Mouse (Mus musculus) MEL (cell line): ENCODE results near the gene Tnip2. TPM values are rescaled to one million over a fixed set of nuclear protein-coding genes. Genes with fewer than 3 reads are reported as not detected.

Source experiments
- DNase-seq: peaks from one replicate; pipeline ENCODE4 v3.0.0; 2011; ENCODE audit warnings: low read depth, low spot score
- H3K27ac ChIP-seq: 2 replicates; pipeline ENCODE4 v1.5.1; 2012; ENCODE audit warnings: low read depth, mild to moderate bottlenecking, control low read depth, low read length, moderate library complexity; ENCODE audit not compliant: control insufficient read depth
- H3K27me3 ChIP-seq, 2 experiments: fragments of 150-350 bp in 1 of 2; sonication (generic) in 1 of 2; 2 replicates each; pipeline ENCODE4 v1.6.1; 2012; ENCODE audit warnings: low read length in 2 of 2, mild to moderate bottlenecking in 2 of 2, improper control_type of control experiment in 1 of 2, moderate library complexity in 1 of 2; ENCODE audit not compliant: insufficient read depth in 2 of 2, control insufficient read depth in 1 of 2
- H3K36me3 ChIP-seq, 2 experiments: 2 replicates each; pipeline ENCODE4 v1.6.1; 2012 to 2014; ENCODE audit warnings: low read length in 2 of 2, improper control_type of control experiment in 1 of 2, inconsistent platforms in 1 of 2, mild to moderate bottlenecking in 1 of 2; ENCODE audit not compliant: insufficient read depth in 2 of 2, control insufficient read depth in 1 of 2
- H3K4me1 ChIP-seq, 2 experiments: fragments of 150-350 bp in 1 of 2; sonication (generic) in 1 of 2; 2 replicates each; pipeline ENCODE4 v1.6.1; 2012; ENCODE audit warnings: low read length in 2 of 2, improper control_type of control experiment in 1 of 2, mild to moderate bottlenecking in 1 of 2; ENCODE audit not compliant: insufficient read depth in 2 of 2, control insufficient read depth in 1 of 2
- H3K4me3 ChIP-seq, 2 experiments: fragments of 150-350 bp in 1 of 2; sonication (generic) in 1 of 2; 2 replicates each; pipeline ENCODE4 v1.5.1; 2012; ENCODE audit warnings: low read depth in 2 of 2, low read length in 2 of 2, mild to moderate bottlenecking in 2 of 2, moderate library complexity in 2 of 2, control low read depth in 1 of 2, improper control_type of control experiment in 1 of 2; ENCODE audit not compliant: control insufficient read depth in 1 of 2, insufficient read depth in 1 of 2
- H3K79me2 ChIP-seq: 2 replicates; pipeline ENCODE4 v1.6.1; 2012; ENCODE audit warnings: mild to moderate bottlenecking, low read length, moderate library complexity; ENCODE audit not compliant: control insufficient read depth, poor library complexity, insufficient read depth
- H3K9ac ChIP-seq: 2 replicates; pipeline ENCODE4 v1.6.1; 2012; ENCODE audit warnings: low read depth, mild to moderate bottlenecking, control low read depth, low read length, moderate library complexity; ENCODE audit not compliant: control insufficient read depth, poor library complexity, severe bottlenecking
- H3K9me3 ChIP-seq: fragments of 150-350 bp; sonication (generic); replicated peaks from 2 replicates; pipeline ENCODE4 v1.6.1; 2012; ENCODE audit warnings: mild to moderate bottlenecking, low read length, improper control_type of control experiment, moderate library complexity; ENCODE audit not compliant: insufficient read depth
- CHD1 ChIP-seq: IDR thresholded peaks from 2 replicates; pipeline ENCODE4 v1.6.1; 2012; ENCODE audit warnings: low read depth, mild to moderate bottlenecking, inconsistent platforms, low read length, improper control_type of control experiment
- CHD2 ChIP-seq: IDR thresholded peaks from 2 replicates; pipeline ENCODE4 v1.6.1; 2011; ENCODE audit warnings: low read length, improper control_type of control experiment
- CTCF ChIP-seq, 3 experiments: IDR thresholded peaks in 2 of 3; conservative IDR thresholded peaks in 1 of 3; 2 replicates each; pipeline ENCODE4 v1.5.1; 2011 to 2012; ENCODE audit warnings: low read length in 3 of 3, low read depth in 2 of 3, mild to moderate bottlenecking in 2 of 3, improper control_type of control experiment in 1 of 3, inconsistent platforms in 1 of 3, mixed read lengths in 1 of 3, moderate library complexity in 1 of 3; ENCODE audit not compliant: control insufficient read depth in 1 of 3, insufficient read depth in 1 of 3, poor library complexity in 1 of 3, severe bottlenecking in 1 of 3
- E2F4 ChIP-seq: IDR thresholded peaks from 2 replicates; pipeline ENCODE4 v1.6.1; 2011; ENCODE audit warnings: low read depth, low read length, improper control_type of control experiment, borderline replicate concordance
- ELF1 ChIP-seq: IDR thresholded peaks from 2 replicates; pipeline ENCODE4 v1.6.1; 2014; ENCODE audit warnings: low read depth, mild to moderate bottlenecking, inconsistent platforms, low read length, improper control_type of control experiment, moderate library complexity
- EP300 ChIP-seq, 2 experiments: IDR thresholded peaks; 2 replicates each; pipeline ENCODE4 v1.6.1; 2011; ENCODE audit warnings: improper control_type of control experiment in 2 of 2, low read length in 2 of 2, low read depth in 1 of 2, mild to moderate bottlenecking in 1 of 2
- GATA1 ChIP-seq: IDR thresholded peaks from 2 replicates; pipeline ENCODE4 v1.6.1; 2011; ENCODE audit warnings: low read depth, low read length, improper control_type of control experiment
- HCFC1 ChIP-seq: IDR thresholded peaks from 2 replicates; pipeline ENCODE4 v1.6.1; 2012; ENCODE audit warnings: low read depth, mild to moderate bottlenecking, inconsistent platforms, low read length, improper control_type of control experiment, moderate library complexity
- JUND ChIP-seq: IDR thresholded peaks from 2 replicates; pipeline ENCODE4 v1.6.1; 2011; ENCODE audit warnings: low read depth, mild to moderate bottlenecking, improper control_type of control experiment, low read length
- KAT2A ChIP-seq: conservative IDR thresholded peaks from 2 replicates; pipeline ENCODE4 v1.6.1; 2012; ENCODE audit warnings: low read depth, low read length, improper control_type of control experiment, inconsistent platforms
- MAFK ChIP-seq: IDR thresholded peaks from 2 replicates; pipeline ENCODE4 v1.6.1; 2011; ENCODE audit warnings: low read depth, mild to moderate bottlenecking, low read length, improper control_type of control experiment, borderline replicate concordance
- MXI1 ChIP-seq: IDR thresholded peaks from 2 replicates; pipeline ENCODE4 v1.6.1; 2011; ENCODE audit warnings: mild to moderate bottlenecking, low read depth, low read length, improper control_type of control experiment
- MYB ChIP-seq: IDR thresholded peaks from 2 replicates; pipeline ENCODE4 v1.6.1; 2011; ENCODE audit warnings: mild to moderate bottlenecking, low read depth, low read length, improper control_type of control experiment
- MYC ChIP-seq: IDR thresholded peaks from 2 replicates; pipeline ENCODE4 v1.6.1; 2011; ENCODE audit warnings: low read depth, mild to moderate bottlenecking, low read length, improper control_type of control experiment, moderate library complexity
- NELFE ChIP-seq: IDR thresholded peaks from 2 replicates; pipeline ENCODE4 v1.6.1; 2011; ENCODE audit warnings: low read depth, low read length, improper control_type of control experiment
- POLR2A ChIP-seq, 2 experiments: IDR thresholded peaks; 2 replicates each; pipeline ENCODE4 v1.6.1; 2011 to 2012; ENCODE audit warnings: low read length in 2 of 2, mild to moderate bottlenecking in 2 of 2, control low read depth in 1 of 2, improper control_type of control experiment in 1 of 2, low read depth in 1 of 2, moderate library complexity in 1 of 2; ENCODE audit not compliant: control insufficient read depth in 1 of 2, insufficient read depth in 1 of 2, poor library complexity in 1 of 2
- RAD21 ChIP-seq: IDR thresholded peaks from 2 replicates; pipeline ENCODE4 v1.6.1; 2011; ENCODE audit warnings: mild to moderate bottlenecking, low read depth, low read length, improper control_type of control experiment
- SIN3A ChIP-seq: IDR thresholded peaks from 2 replicates; pipeline ENCODE4 v1.6.1; 2012; ENCODE audit warnings: low read length, improper control_type of control experiment, inconsistent platforms
- SMC3 ChIP-seq: IDR thresholded peaks from 2 replicates; pipeline ENCODE4 v1.6.1; 2011; ENCODE audit warnings: low read depth, low read length, improper control_type of control experiment
- TBP ChIP-seq: IDR thresholded peaks from 2 replicates; pipeline ENCODE4 v1.8.0; 2011; ENCODE audit warnings: low read depth, low read length, improper control_type of control experiment
- TCF12 ChIP-seq: IDR thresholded peaks from 2 replicates; pipeline ENCODE4 v1.6.1; 2014; ENCODE audit warnings: low read depth, mild to moderate bottlenecking, inconsistent platforms, low read length, improper control_type of control experiment, moderate library complexity
- UBTF ChIP-seq: IDR thresholded peaks from 2 replicates; pipeline ENCODE4 v1.6.1; 2012; ENCODE audit warnings: low read depth, mild to moderate bottlenecking, inconsistent platforms, low read length, improper control_type of control experiment, moderate library complexity, borderline replicate concordance; ENCODE audit not compliant: insufficient read depth
- USF1 ChIP-seq: IDR thresholded peaks from 2 replicates; pipeline ENCODE4 v1.6.1; 2014; ENCODE audit warnings: low read depth, mild to moderate bottlenecking, inconsistent platforms, low read length, improper control_type of control experiment, moderate library complexity
- ZC3H11A ChIP-seq: IDR thresholded peaks from 2 replicates; pipeline ENCODE4 v1.6.1; 2012; ENCODE audit warnings: low read depth, mild to moderate bottlenecking, inconsistent platforms, low read length, improper control_type of control experiment
- ZKSCAN1 ChIP-seq: IDR thresholded peaks from 2 replicates; pipeline ENCODE4 v1.6.1; 2012; ENCODE audit warnings: low read depth, mild to moderate bottlenecking, inconsistent platforms, low read length, improper control_type of control experiment, moderate library complexity
- ZMIZ1 ChIP-seq: IDR thresholded peaks from 2 replicates; pipeline ENCODE4 v1.6.1; 2012; ENCODE audit warnings: low read depth, mild to moderate bottlenecking, inconsistent platforms, low read length, improper control_type of control experiment, moderate library complexity
- polyA plus RNA-seq, 2 experiments: library from polyadenylated mRNA; stranded (reverse) in 1 of 2; unstranded in 1 of 2; fragments of >175 nt in 1 of 2; fragments of >200 nt in 1 of 2; gene quantifications; 2 replicates each; pipeline versions ENCODE4 v1.2.1 to v1.2.4; 2012; ENCODE audit warnings: low replicate concordance in 2 of 2, low read depth in 1 of 2; ENCODE audit not compliant: insufficient read length in 2 of 2, insufficient read depth in 1 of 2, missing spikeins in 1 of 2
- total RNA-seq: library from RNA; depleted of rRNA; stranded (reverse); fragments of 300-350 nt; gene quantifications from 2 replicates; pipeline ENCODE4 v1.2.3, GENCODE M21; 2012

The Tnip2 gene
- total and polyA plus RNA-seq, 3 experiments = 27.0 to 89.4 (median 30.6) TPM

- Histone ChIP-seq H3K36me3 (peaks cover 0 to under 1% of the 10 kb centered on the region in 2 experiments; a peak in 2 of 4 replicates), H3K79me2 (no peaks in the 10 kb centered on the region), H3K27ac (no peak overlapping the region), H3K9ac (peak overlapping the region; percentile 70), H3K27me3 (no peaks in the 10 kb centered on the region), H3K4me3 (peak overlapping the region; percentile 61 to 83), H3K9me3 (no peaks in the 10 kb centered on the region), H3K4me1 (peaks cover 4 to 10% of the 10 kb centered on the region in 2 experiments)
- TF ChIP-seq JUND (no peak), MAFK (no peak), ZMIZ1 (no peak), CTCF (IDR thresholded peaks at IDR 0.05 in 2 of 3, conservative IDR thresholded peaks at IDR 0.05 in 1 of 3; ENCODE audit: control insufficient read depth in 1 of 3, insufficient read depth in 1 of 3, low read depth in 2 of 3, low read length in 3 of 3, poor library complexity in 1 of 3, severe bottlenecking in 1 of 3) (no peak), ZKSCAN1 (no peak), NELFE (no peak)
- no peak for DNase-seq
Measured at GRCm38 (mm10) chr5:34549135-34549482, 35.3 kb upstream of the Tnip2 start.

- Histone ChIP-seq H3K4me1 (peaks cover 10 to 23% of the 10 kb centered on the region in 2 experiments), H3K79me2 (no peaks in the 10 kb centered on the region), H3K27ac (no peak overlapping the region)
- DNase-seq = peak; percentile 82
- peak; percentile 76 to 82 (median 80) for TF ChIP-seq CTCF (IDR thresholded peaks at IDR 0.05 in 2 of 3, conservative IDR thresholded peaks at IDR 0.05 in 1 of 3; ENCODE audit: control insufficient read depth in 1 of 3, insufficient read depth in 1 of 3, low read depth in 2 of 3, low read length in 3 of 3, poor library complexity in 1 of 3, severe bottlenecking in 1 of 3)
- TF ChIP-seq POLR2A (IDR thresholded peaks at IDR 0.05; ENCODE audit: control insufficient read depth in 1 of 2, insufficient read depth in 1 of 2, low read depth in 1 of 2, low read length in 2 of 2, poor library complexity in 1 of 2) = no peak
- no peak for TF ChIP-seq NELFE
- peak; percentile 87 for TF ChIP-seq RAD21
- 0 out of 2 replicates have a peak, but pooled peaks have one; percentile 19 for TF ChIP-seq GATA1
- TF ChIP-seq ZC3H11A = peak; percentile 93
- TF ChIP-seq SMC3 = peak; percentile 92
- TF ChIP-seq HCFC1 = 0 out of 2 replicates have a peak, but pooled peaks have one; percentile 24
- TF ChIP-seq USF1 = no peak
- TF ChIP-seq MYB = no peak
- TF ChIP-seq, all 39 proteins: peak for 6
- Histone ChIP-seq H3K36me3 (peaks cover 0 to 7% of the 10 kb centered on the region in 2 experiments; a peak in 2 of 4 replicates), H3K27me3 (no peaks in the 10 kb centered on the region), H3K9me3 (no peaks in the 10 kb centered on the region), H3K4me3 (no peak overlapping the region), H3K9ac (no peak overlapping the region)
Measured at GRCm38 (mm10) chr5:34547410-34547809, 33.6 kb upstream of the Tnip2 start.

- Histone ChIP-seq H3K4me3 (peak overlapping the region; percentile 48 to 58), H3K79me2 (no peaks in the 10 kb centered on the region), H3K9me3 (no peaks in the 10 kb centered on the region), H3K4me1 (peaks cover 10 to 17% of the 10 kb centered on the region in 2 experiments), H3K27me3 (no peaks in the 10 kb centered on the region), H3K36me3 (peaks cover 0 to 7% of the 10 kb centered on the region in 2 experiments; a peak in 1 of 4 replicates), H3K9ac (peak overlapping the region; percentile 58), H3K27ac (peak overlapping the region; percentile 55)
- DNase-seq = peak; percentile 87
- TF ChIP-seq EP300 (IDR thresholded peaks at IDR 0.05; ENCODE audit: low read depth in 1 of 2, low read length in 2 of 2) (no peak), CHD1 (no peak), MXI1 (no peak), TCF12 (peak; percentile 26; the same call in 1 of the 2 replicates), KAT2A (no peak), TBP (peak; percentile 64), MYC (no peak), E2F4 (no peak), ZC3H11A (no peak), SIN3A (peak; percentile 38; the same call in 1 of the 2 replicates), ELF1 (peak; percentile 78), UBTF (no peak), CHD2 (no peak), NELFE (peak; percentile 46; the same call in 1 of the 2 replicates), SMC3 (peak; percentile 21; the same call in 1 of the 2 replicates), POLR2A (IDR thresholded peaks at IDR 0.05; ENCODE audit: control insufficient read depth in 1 of 2, insufficient read depth in 1 of 2, low read depth in 1 of 2, low read length in 2 of 2, poor library complexity in 1 of 2) (peak; percentile 73 to 77; a peak in 3 of 4 replicates)
Measured at GRCm38 (mm10) chr5:34543114-34543513, 29.3 kb upstream of the Tnip2 start.
